Mouse (Mus musculus): Measurements from ENCODE around the gene Chrm3. TPM values are rescaled to one million over a fixed set of nuclear protein-coding genes. Genes with fewer than 3 reads are reported as not detected.

Chrm3 gene
- polyA plus RNA-seq, 1 experiment from 2014 or later, result 0.65 TPM

DNA sequence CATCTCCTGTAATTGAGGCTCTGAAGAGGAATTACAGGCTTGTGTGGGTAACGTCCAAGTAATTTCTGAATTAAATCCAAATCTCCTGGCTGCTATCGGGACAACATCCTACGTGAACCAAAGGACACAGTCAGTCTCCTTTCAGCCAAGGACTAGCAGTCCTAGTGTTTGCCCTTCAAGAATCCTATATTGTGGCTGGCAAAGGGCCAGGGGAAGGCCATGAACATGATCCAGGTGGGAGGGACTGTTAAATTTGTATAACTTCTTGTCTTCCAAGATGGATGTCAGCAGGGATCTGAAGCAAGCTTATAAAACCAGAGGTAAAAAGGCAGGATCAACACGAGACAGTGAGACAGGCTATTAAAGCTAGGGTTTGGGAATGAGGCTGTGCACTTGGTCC is 357.7 kb downstream of the Chrm3 start:
- WGBS, result 63% methylated on average over 4 of the region's 4 CpGs
- no peak overlapping the region for H3K9ac ChIP-seq (ENCODE audit: low read length)
- DNase-seq (ENCODE audit: low spot score), result no peak
- no peak overlapping the region for H3K4me2 ChIP-seq (ENCODE audit: low read length)
- H3K4me1 ChIP-seq (ENCODE audit: control insufficient read depth, insufficient read depth, low read length), result no peaks in the 10 kb centered on the region
- H3K4me3 ChIP-seq (ENCODE audit: low read depth, low read length), result no peak overlapping the region
- no peaks in the 10 kb centered on the region for H3K36me3 ChIP-seq (ENCODE audit: control insufficient read depth, insufficient read depth, low read length)
- ATAC-seq, result no peak
- no peaks in the 10 kb centered on the region for H3K9me3 ChIP-seq (replicated peaks; ENCODE audit: control insufficient read depth, low read length)
- no peak overlapping the region for H3K27ac ChIP-seq (ENCODE audit: low read depth, low read length)
- H3K27me3 ChIP-seq (replicated peaks; ENCODE audit: control insufficient read depth, insufficient read depth, low read length), result no peaks in the 10 kb centered on the region

DNA sequence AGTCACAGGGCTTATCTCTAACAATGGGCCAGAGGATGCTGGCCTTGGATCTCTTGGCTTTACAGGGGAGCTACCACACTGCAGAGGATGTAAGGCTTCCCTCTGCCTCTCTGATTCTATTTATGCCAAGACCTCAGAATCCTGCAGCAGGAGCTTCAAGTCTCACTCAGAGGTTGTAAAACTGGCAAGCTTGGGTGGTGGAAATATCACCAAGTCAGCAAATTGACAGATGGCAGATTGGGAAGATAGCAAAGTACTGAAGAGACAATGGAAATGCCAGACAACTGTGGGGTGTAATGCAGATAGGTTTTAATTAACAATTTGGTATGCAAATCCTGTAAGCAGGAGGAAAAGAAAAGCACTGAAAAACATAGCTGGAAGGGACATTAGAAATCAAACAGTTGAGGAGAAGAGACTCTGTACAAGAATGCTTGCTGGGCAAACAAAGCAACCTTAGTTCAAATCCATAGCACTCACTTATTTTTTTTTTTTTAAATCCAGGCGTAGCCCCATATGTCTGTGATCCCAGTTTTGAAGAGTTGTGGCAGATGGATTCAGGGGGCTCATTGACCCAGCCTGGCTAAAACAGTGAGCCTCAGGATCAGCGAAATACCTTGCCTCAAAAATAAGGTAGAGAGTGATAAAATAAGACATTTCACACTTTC is 362.9 kb downstream of the Chrm3 start:
- DNase-seq (ENCODE audit: low spot score) (peak; percentile 81), ATAC-seq (peak; percentile 88)
- 58% methylated on average over 2 of the region's 2 CpGs for WGBS

DNA sequence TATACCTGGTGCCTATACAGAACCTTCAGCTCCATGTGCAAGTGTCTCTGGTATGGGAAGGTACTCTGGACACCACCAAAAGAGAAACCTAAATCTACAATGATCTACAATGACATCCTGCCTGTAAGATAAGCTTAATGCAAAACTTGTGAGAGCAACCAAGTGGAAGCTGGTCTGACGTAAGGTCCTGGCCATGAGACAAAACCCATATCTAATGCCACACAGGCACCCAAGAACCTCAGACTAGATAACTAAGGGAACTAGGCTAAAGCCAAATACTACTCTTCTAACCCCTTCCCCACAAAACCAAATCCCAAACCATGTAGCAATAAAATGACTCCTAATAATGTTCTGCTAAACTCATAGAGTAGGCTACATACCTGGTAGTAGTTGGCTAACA is 364.8 kb downstream of the Chrm3 start:
- no peak for DNase-seq (ENCODE audit: low spot score)
- no peak for ATAC-seq
- 94% methylated on average over 1 of the region's 1 CpGs for WGBS
- no peaks in the 10 kb centered on the region for H3K36me3 ChIP-seq (ENCODE audit: control insufficient read depth, insufficient read depth, low read length)
- H3K27me3 ChIP-seq (replicated peaks; ENCODE audit: control insufficient read depth, insufficient read depth, low read length), result no peaks in the 10 kb centered on the region
- 0 out of 2 replicates have a peak, but pooled peaks cover 2% of the 10 kb centered on the region for H3K4me1 ChIP-seq (ENCODE audit: control insufficient read depth, insufficient read depth, low read length)
- H3K9ac ChIP-seq (ENCODE audit: low read length), result no peak overlapping the region
- H3K4me3 ChIP-seq (ENCODE audit: low read depth, low read length), result no peak overlapping the region
- no peak overlapping the region for H3K27ac ChIP-seq (ENCODE audit: low read depth, low read length)
- no peaks in the 10 kb centered on the region for H3K9me3 ChIP-seq (replicated peaks; ENCODE audit: control insufficient read depth, low read length)
- no peak overlapping the region for H3K4me2 ChIP-seq (ENCODE audit: low read length)

More for the DNA sequence above, 362.9 kb downstream of the Chrm3 start:
- H3K9me3 ChIP-seq (replicated peaks; ENCODE audit: control insufficient read depth, low read length), result no peaks in the 10 kb centered on the region
- no peak overlapping the region for H3K4me2 ChIP-seq (ENCODE audit: low read length)
- no peaks in the 10 kb centered on the region for H3K36me3 ChIP-seq (ENCODE audit: control insufficient read depth, insufficient read depth, low read length)
- H3K4me1 ChIP-seq (ENCODE audit: control insufficient read depth, insufficient read depth, low read length), result 0 out of 2 replicates have a peak, but pooled peaks cover 2% of the 10 kb centered on the region
- peak overlapping the region; percentile 23; the same call in 1 of the 2 replicates for H3K27ac ChIP-seq (ENCODE audit: low read depth, low read length)
- H3K27me3 ChIP-seq (replicated peaks; ENCODE audit: control insufficient read depth, insufficient read depth, low read length), result no peaks in the 10 kb centered on the region
- no peak overlapping the region for H3K9ac ChIP-seq (ENCODE audit: low read length)
- H3K4me3 ChIP-seq (ENCODE audit: low read depth, low read length), result no peak overlapping the region

DNA sequence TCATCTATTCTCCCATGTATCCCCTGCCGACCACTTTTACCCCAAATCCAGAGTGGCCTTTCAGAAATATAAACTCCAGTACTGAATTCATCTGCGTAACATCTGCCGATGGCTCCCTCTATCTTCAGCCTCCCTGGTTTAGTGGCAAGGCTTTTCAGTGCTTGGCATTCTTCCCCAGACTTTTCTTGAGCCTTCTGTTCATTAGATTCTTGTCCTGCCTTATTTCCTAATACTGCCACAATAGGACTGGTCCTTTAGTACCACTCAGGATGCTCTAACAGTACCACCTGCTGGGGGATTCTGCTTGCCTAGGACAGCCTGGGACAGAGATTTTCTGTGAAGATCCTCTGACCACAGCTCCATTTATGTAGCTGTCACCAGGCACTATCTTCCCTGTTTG is 367.1 kb downstream of the Chrm3 start:
- ATAC-seq, result no peak
- WGBS, result 80% methylated on average over 3 of the region's 3 CpGs
- Histone ChIP-seq H3K4me3 (ENCODE audit: low read depth, low read length) (no peak overlapping the region), H3K4me2 (ENCODE audit: low read length) (no peak overlapping the region), H3K27ac (ENCODE audit: low read depth, low read length) (no peak overlapping the region), H3K9ac (ENCODE audit: low read length) (no peak overlapping the region), H3K27me3 (replicated peaks; ENCODE audit: control insufficient read depth, insufficient read depth, low read length) (no peaks in the 10 kb centered on the region), H3K4me1 (ENCODE audit: control insufficient read depth, insufficient read depth, low read length) (0 out of 2 replicates have a peak, but pooled peaks cover 2% of the 10 kb centered on the region), H3K9me3 (replicated peaks; ENCODE audit: control insufficient read depth, low read length) (no peaks in the 10 kb centered on the region), H3K36me3 (ENCODE audit: control insufficient read depth, insufficient read depth, low read length) (no peaks in the 10 kb centered on the region)
- peak; percentile 11 for DNase-seq (ENCODE audit: low spot score)

DNA sequence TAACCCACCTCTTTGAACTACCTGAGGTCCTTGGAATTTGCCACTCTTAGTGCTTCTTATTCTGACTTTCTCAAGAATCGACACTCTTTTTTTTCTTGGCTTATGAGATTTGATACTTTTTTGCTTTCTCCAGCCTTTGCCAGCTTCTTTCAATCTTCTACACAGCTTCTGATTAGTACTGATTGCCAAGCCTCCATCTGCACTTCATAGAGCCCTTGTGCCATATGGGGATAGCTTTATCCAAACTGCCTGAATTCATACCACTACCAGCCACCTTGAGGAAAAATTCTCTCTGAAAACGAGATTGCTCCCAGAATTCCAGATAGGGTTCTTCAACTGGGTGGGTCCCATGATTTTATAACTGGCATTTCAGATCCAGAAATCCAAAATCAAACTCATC is 368.0 kb downstream of the Chrm3 start:
- Histone ChIP-seq H3K9me3 (replicated peaks; ENCODE audit: control insufficient read depth, low read length) (no peaks in the 10 kb centered on the region), H3K9ac (ENCODE audit: low read length) (no peak overlapping the region), H3K4me3 (ENCODE audit: low read depth, low read length) (no peak overlapping the region), H3K4me2 (ENCODE audit: low read length) (no peak overlapping the region), H3K36me3 (ENCODE audit: control insufficient read depth, insufficient read depth, low read length) (no peaks in the 10 kb centered on the region), H3K27ac (ENCODE audit: low read depth, low read length) (no peak overlapping the region), H3K4me1 (ENCODE audit: control insufficient read depth, insufficient read depth, low read length) (0 out of 2 replicates have a peak, but pooled peaks cover 1% of the 10 kb centered on the region), H3K27me3 (replicated peaks; ENCODE audit: control insufficient read depth, insufficient read depth, low read length) (no peaks in the 10 kb centered on the region)
- WGBS, result 66% methylated on average over 2 of the region's 2 CpGs
- DNase-seq (ENCODE audit: low spot score) (peak; percentile 56), ATAC-seq (peak; percentile 52; the same call in 1 of the 2 replicates)

DNA sequence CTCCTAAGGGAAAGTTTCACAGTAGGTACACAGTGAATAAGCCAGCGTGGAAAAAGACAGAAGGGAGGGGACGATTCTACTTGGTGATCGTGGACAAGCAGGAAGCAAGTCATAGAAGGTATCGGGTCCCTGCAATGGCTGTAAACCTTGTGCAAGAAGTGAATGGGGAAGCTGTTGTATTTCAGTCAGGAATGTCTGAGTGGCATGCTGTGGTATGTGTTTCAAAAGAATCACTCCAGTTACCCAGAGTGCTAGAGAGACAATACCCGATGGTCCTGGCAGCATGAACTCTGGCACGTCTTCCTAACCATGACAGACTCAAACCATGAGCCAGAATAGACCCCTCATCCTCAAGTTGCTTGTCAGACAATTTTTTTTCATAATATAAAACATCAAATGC is 375.0 kb downstream of the Chrm3 start:
- WGBS, result 81% methylated on average over 6 of the region's 6 CpGs
- Histone ChIP-seq H3K27ac (ENCODE audit: low read depth, low read length) (no peak overlapping the region), H3K4me2 (ENCODE audit: low read length) (no peak overlapping the region), H3K9me3 (replicated peaks; ENCODE audit: control insufficient read depth, low read length) (no peaks in the 10 kb centered on the region), H3K27me3 (replicated peaks; ENCODE audit: control insufficient read depth, insufficient read depth, low read length) (no peaks in the 10 kb centered on the region), H3K4me1 (ENCODE audit: control insufficient read depth, insufficient read depth, low read length) (no peaks in the 10 kb centered on the region), H3K9ac (ENCODE audit: low read length) (no peak overlapping the region), H3K4me3 (ENCODE audit: low read depth, low read length) (no peak overlapping the region), H3K36me3 (ENCODE audit: control insufficient read depth, insufficient read depth, low read length) (no peaks in the 10 kb centered on the region)
- ATAC-seq (no peak), DNase-seq (ENCODE audit: low spot score) (no peak)

DNA sequence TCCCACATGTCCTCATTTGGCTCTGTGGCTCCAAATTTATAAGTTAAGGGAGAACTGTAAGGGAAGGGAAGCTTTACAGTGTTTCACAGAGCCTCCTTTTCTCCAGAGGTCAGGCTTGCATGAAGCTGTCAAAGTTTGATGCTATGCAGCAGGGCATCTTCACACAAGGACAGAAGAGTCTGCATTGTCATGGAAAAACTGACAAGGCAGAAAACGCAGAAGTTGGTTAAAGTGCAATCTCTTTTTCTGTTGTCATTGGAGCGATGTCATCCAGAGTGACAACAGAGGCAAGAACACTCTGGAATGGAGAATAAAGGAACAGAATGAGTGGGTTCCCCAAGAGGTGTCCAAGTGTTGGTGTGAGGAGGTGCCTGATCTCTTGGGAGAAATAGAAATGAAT is 377.4 kb downstream of the Chrm3 start:
- no peak for DNase-seq (ENCODE audit: low spot score)
- H3K36me3 ChIP-seq (ENCODE audit: control insufficient read depth, insufficient read depth, low read length), result no peaks in the 10 kb centered on the region
- H3K4me2 ChIP-seq (ENCODE audit: low read length), result no peak overlapping the region
- no peak overlapping the region for H3K9ac ChIP-seq (ENCODE audit: low read length)
- H3K9me3 ChIP-seq (replicated peaks; ENCODE audit: control insufficient read depth, low read length), result no peaks in the 10 kb centered on the region
- 93% methylated on average over 2 of the region's 2 CpGs for WGBS
- H3K4me1 ChIP-seq (ENCODE audit: control insufficient read depth, insufficient read depth, low read length), result no peaks in the 10 kb centered on the region
- H3K27ac ChIP-seq (ENCODE audit: low read depth, low read length), result no peak overlapping the region
- no peak for ATAC-seq
- no peak overlapping the region for H3K4me3 ChIP-seq (ENCODE audit: low read depth, low read length)
- H3K27me3 ChIP-seq (replicated peaks; ENCODE audit: control insufficient read depth, insufficient read depth, low read length), result no peaks in the 10 kb centered on the region

DNA sequence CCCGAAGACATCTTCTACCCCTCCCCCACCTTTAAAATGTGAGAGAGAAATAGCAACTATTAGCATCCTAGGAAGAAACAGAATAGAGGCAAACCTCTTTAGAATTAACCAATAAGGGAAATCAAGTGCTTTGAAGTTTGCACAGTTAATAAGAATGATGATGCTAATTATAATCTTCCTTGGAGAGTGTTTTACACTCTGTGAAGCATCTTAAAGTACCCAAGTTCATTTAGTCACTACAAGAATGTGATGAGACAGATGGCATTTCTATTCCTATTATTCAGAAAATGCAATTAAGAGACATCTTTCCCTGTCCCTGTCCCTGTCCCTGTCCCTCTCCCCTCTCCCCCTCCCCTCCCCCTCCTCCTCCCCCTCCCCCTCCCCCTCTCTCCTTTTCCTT is 382.9 kb downstream of the Chrm3 start:
- Histone ChIP-seq H3K4me1 (ENCODE audit: control insufficient read depth, insufficient read depth, low read length) (no peaks in the 10 kb centered on the region), H3K27ac (ENCODE audit: low read depth, low read length) (no peak overlapping the region), H3K4me3 (ENCODE audit: low read depth, low read length) (no peak overlapping the region), H3K9me3 (replicated peaks; ENCODE audit: control insufficient read depth, low read length) (no peaks in the 10 kb centered on the region), H3K4me2 (ENCODE audit: low read length) (no peak overlapping the region), H3K36me3 (ENCODE audit: control insufficient read depth, insufficient read depth, low read length) (no peaks in the 10 kb centered on the region), H3K27me3 (replicated peaks; ENCODE audit: control insufficient read depth, insufficient read depth, low read length) (no peaks in the 10 kb centered on the region), H3K9ac (ENCODE audit: low read length) (no peak overlapping the region)
- WGBS, result 70% methylated on average over 1 of the region's 1 CpGs
- peak; percentile 40; the same call in 1 of the 2 replicates for ATAC-seq
- peak; percentile 39 for DNase-seq (ENCODE audit: low spot score)

DNA sequence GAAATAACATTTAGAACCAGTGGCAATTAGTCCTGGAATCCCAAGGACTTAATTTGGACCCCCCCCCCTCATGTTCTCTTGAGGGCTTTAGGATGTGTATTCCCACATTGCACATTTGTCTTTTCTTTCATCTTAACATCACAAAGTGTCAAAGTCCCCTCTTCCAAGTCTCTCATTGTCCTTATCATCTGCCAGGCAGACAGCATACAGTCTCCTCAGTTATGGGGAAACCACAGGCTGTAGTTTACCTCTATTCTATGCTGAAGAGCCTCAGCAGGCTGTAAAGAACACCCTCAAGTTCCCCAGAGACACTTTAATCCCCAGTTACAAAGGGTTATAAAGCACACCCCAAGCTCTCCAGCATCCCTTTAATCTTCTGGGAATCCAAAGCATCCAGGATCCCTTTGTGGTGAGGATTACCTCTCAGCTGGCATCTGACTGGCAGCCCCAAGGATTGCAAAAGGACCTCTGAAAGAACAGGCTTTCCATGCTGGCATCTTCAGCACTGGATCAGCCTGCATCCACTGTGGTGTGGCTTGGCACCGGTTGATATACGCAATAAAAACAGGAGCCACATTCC is 386.8 kb downstream of the Chrm3 start:
- no peaks in the 10 kb centered on the region for H3K9me3 ChIP-seq (replicated peaks; ENCODE audit: control insufficient read depth, low read length)
- WGBS, result 17% methylated on average over 2 of the region's 2 CpGs
- H3K36me3 ChIP-seq (ENCODE audit: control insufficient read depth, insufficient read depth, low read length), result no peaks in the 10 kb centered on the region
- H3K9ac ChIP-seq (ENCODE audit: low read length), result no peak overlapping the region
- no peak overlapping the region for H3K27ac ChIP-seq (ENCODE audit: low read depth, low read length)
- H3K27me3 ChIP-seq (replicated peaks; ENCODE audit: control insufficient read depth, insufficient read depth, low read length), result no peaks in the 10 kb centered on the region
- H3K4me2 ChIP-seq (ENCODE audit: low read length), result no peak overlapping the region
- ATAC-seq, result no peak
- H3K4me3 ChIP-seq (ENCODE audit: low read depth, low read length), result no peak overlapping the region
- H3K4me1 ChIP-seq (ENCODE audit: control insufficient read depth, insufficient read depth, low read length), result no peaks in the 10 kb centered on the region
- no peak for DNase-seq (ENCODE audit: low spot score)

Data from forebrain, embryonic 14.5 days (tissue).